Mouse (Mus musculus) cerebellum, adult 2 months (tissue): ENCODE results near the gene Gm49395. TPM values are rescaled to one million over a fixed set of nuclear protein-coding genes. Genes with fewer than 3 reads are reported as not detected.

Source experiments
- DNase-seq, 2 experiments: peaks; one replicate each; pipeline ENCODE4 v3.0.0; 2021
- H3K27ac ChIP-seq: fragments of 200-500 bp; 2 replicates; pipeline ENCODE4 v1.5.1; 2012; ENCODE audit warnings: low read length, control low read depth, inconsistent platforms; ENCODE audit not compliant: insufficient read depth
- H3K27me3 ChIP-seq: fragments of 200-500 bp; 2 replicates; pipeline ENCODE4 v1.6.1; 2012; ENCODE audit warnings: inconsistent platforms, mild to moderate bottlenecking, low read length, moderate library complexity; ENCODE audit not compliant: control insufficient read depth, insufficient read depth
- H3K4me1 ChIP-seq: fragments of 200-500 bp; 2 replicates; pipeline ENCODE4 v1.6.1; 2011; ENCODE audit warnings: low read length; ENCODE audit not compliant: control insufficient read depth, insufficient read depth
- H3K4me3 ChIP-seq: fragments of 200-500 bp; replicated peaks from 2 replicates; pipeline ENCODE3; 2011; ENCODE audit warnings: mild to moderate bottlenecking, low read depth, low read length, control low read depth; ENCODE audit not compliant: insufficient read depth
- CTCF ChIP-seq: fragments of 200-500 bp; IDR thresholded peaks from 2 replicates; pipeline ENCODE4 v1.5.1; 2011; ENCODE audit warnings: low read depth, mild to moderate bottlenecking, control low read depth, low read length, moderate library complexity, borderline replicate concordance; ENCODE audit not compliant: insufficient read depth
- POLR2A ChIP-seq: fragments of 200-500 bp; IDR thresholded peaks from 2 replicates; pipeline ENCODE4 v1.6.1; 2011; ENCODE audit warnings: low read length, control low read depth, borderline replicate concordance; ENCODE audit not compliant: insufficient read depth
- WGBS: fragments of 180-500 bp; shearing (Covaris S2); methylation state at CpG from one replicate; pipeline ENCODE4 v1.1.7; 2018; 5-methylcytosine and 5-hydroxymethylcytosine counted together
- polyA plus RNA-seq: library from polyadenylated mRNA; depleted of rRNA; stranded (reverse); fragments of >200 nt; gene quantifications from 2 replicates; pipeline ENCODE4 v1.2.3, GENCODE M21; 2012

Gene Gm49395
- polyA plus RNA-seq, 1 experiment: 0.80 TPM

DNA sequence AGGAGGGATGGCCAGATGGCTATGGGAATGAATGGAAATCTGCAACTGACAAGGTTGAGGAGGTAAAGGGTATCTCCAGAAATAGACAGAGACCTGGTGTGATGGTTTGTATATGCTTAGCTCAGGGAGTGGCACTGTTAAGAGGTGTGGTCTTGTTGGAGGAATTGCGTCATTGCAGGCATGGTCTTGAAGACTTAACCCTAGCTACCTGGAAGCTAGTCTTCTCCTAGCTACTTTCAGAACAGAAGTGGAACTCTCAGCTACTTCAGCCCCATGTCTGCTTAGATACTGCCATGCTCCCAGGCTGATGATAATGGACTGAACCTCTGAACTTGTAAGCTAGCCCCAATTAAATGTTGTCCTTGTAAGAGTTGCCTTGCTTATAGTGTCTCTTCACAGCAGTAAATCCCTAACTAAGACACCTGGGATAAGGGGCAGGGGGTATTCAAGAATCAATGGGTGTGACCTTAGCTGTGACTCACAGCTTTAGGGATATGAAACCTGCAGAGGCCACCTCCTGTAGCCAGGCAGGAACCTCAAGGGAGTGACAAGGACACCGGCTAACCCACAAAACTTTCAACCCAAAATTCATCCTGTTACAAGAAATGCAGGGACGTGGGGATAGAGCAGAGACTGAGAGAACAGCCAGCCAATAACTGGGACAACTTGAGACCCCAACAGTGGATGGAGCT is 15.4 kb upstream of the Gm49395 start:
- TF ChIP-seq POLR2A (no peak), CTCF (no peak)
- 85% methylated on average over 3 of the region's 3 CpGs for WGBS
- H3K27me3 ChIP-seq: no peaks in the 10 kb centered on the region

DNA sequence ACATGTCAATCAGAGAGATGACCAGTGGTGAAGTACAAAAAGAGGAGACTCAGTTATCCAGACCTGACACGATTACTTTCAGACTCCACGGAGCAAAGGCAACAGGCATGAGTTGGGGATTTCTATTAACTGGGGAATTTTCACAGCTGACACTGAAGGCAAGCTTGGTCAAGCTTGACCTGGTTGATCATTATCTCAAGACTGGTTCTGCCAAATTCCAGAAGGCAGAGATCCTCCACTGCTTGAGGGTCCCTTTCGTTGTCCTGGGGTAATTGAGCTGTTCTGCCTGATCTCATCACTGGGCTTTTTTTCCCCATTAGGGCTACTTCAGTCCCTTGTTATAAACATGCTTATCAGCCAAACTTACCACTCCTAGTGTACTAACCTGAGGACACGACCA is 7.9 kb upstream of the Gm49395 start:
- H3K4me1 ChIP-seq: no peaks in the 10 kb centered on the region
- 75% methylated on average over 4 of the region's 4 CpGs for WGBS
- no peaks in the 10 kb centered on the region for H3K27me3 ChIP-seq
- TF ChIP-seq CTCF (no peak), POLR2A (no peak)
- no peak for DNase-seq
- H3K4me3 ChIP-seq: no peak overlapping the region
- no peak overlapping the region for H3K27ac ChIP-seq

More for the DNA sequence above, 15.4 kb upstream of the Gm49395 start:
- H3K4me3 ChIP-seq: no peak overlapping the region
- H3K4me1 ChIP-seq: no peaks in the 10 kb centered on the region
- no peak for DNase-seq
- H3K27ac ChIP-seq: no peak overlapping the region

DNA sequence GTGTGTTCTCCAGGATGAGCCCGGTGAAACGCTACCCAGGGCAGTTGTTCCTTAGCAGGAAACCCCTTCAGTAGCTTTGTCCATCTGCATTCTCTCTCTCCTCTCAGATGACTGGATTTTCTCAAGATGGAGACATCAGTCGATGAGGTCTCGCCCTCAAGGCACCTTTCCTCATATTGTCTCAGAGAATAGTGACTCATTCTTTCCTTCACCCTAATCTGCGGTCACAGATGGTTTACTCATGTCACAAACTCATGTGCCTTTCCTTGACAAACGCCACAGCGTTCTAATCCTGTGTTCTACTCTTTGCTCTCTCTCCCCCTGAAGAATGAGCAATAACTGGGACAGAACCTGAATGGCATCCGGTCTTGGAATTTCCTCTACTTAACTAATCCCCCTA is 5.7 kb upstream of the Gm49395 start:
- no peak overlapping the region for H3K4me3 ChIP-seq
- H3K27me3 ChIP-seq: no peaks in the 10 kb centered on the region
- WGBS: 91% methylated on average over 8 of the region's 8 CpGs
- TF ChIP-seq CTCF (no peak), POLR2A (no peak)
- no peak overlapping the region for H3K27ac ChIP-seq
- H3K4me1 ChIP-seq: no peaks in the 10 kb centered on the region
- no peak for DNase-seq

DNA sequence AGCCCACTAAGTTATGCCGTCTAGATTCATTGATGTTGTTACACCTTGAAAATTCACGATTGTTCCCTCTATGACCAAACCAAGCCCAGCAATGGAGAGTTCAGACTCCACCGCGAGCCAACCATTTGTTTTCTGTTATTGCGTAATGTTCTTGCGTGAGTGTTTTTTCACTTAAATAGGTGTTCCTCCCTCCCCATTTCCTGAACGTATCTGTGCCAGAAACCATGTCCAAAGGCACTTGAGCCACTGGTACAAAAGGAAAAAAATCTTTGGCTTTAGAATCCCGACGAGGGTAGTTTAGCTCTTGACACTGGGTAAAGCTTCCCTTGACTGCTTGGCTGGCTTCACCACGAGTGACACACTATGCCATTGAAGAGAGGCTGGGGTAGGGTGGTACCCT is 4.5 kb upstream of the Gm49395 start:
- Histone ChIP-seq H3K27ac (no peak overlapping the region), H3K4me1 (no peaks in the 10 kb centered on the region), H3K27me3 (no peaks in the 10 kb centered on the region), H3K4me3 (no peak overlapping the region)
- TF ChIP-seq CTCF (no peak), POLR2A (no peak)
- 76% methylated on average over 10 of the region's 10 CpGs for WGBS
- no peak for DNase-seq

DNA sequence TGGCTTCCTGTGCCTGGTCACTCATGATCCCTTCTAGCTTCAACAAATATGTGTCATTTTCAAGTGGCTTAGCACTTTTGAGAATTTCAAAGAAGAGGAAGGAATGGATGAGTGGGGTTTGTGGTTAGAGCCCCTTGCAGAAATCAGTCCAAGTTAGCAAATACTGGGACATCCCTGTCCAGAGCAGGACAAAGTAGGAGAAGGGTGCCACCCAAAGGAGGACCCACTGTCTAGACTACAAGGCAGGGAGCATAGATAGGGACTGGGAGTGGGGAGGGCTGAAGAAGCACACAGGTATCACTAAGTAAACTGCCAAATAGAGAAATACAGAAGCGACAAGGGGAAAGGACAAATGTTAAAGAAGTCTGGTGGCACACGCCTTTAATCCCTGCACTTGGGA is 1.0 kb upstream of the Gm49395 start:
- DNase-seq: no peak
- TF ChIP-seq CTCF: no peak
- no peak for TF ChIP-seq POLR2A
- Histone ChIP-seq H3K4me3 (no peak overlapping the region), H3K4me1 (no peaks in the 10 kb centered on the region), H3K27ac (no peak overlapping the region; the same call in 1 of the 2 replicates), H3K27me3 (no peaks in the 10 kb centered on the region)
- 98% methylated on average over 2 of the region's 2 CpGs for WGBS

DNA sequence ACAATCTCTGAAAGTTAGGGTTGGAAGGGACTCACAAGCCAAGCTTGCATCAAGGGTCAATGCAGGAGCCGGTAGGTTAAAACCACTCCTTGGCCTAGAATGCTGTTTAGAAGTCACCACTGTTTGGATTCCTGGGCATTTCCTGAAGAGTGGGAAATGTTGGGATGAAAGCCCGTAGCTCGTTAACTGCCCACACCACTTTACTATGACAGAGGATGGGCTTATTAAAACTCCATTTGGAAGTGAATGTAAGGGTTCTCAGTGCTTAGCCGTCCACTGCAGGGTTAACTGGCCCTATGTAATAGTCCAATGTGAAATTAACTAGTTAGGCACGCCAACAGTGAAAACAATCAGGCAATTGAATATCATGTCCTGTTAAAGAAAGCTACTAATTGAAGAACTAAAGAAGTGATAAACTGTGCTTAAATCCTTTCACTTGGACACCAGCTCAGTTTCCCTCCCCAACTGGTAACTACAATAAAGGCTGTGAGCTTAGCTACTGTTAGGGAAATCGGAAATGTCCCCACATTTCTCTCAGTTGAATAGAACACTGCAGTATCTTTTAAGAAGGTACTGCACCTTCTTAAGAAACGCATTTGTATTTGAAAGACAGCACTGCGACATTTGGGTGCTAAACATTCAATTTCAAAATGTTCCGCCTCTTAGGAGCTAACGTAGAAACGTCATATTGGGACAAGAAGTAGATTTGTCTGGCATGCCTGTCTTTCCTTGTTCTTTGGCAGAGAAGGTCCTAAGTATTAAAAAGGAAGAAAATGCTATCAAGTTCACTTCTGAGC is 1.1 kb downstream of the Gm49395 start:
- 60% methylated on average over 11 of the region's 11 CpGs for WGBS
- Histone ChIP-seq H3K4me1 (no peaks in the 10 kb centered on the region), H3K27me3 (no peaks in the 10 kb centered on the region), H3K27ac (no peak overlapping the region), H3K4me3 (no peak overlapping the region)
- no peak for DNase-seq
- TF ChIP-seq POLR2A: no peak
- TF ChIP-seq CTCF: no peak

DNA sequence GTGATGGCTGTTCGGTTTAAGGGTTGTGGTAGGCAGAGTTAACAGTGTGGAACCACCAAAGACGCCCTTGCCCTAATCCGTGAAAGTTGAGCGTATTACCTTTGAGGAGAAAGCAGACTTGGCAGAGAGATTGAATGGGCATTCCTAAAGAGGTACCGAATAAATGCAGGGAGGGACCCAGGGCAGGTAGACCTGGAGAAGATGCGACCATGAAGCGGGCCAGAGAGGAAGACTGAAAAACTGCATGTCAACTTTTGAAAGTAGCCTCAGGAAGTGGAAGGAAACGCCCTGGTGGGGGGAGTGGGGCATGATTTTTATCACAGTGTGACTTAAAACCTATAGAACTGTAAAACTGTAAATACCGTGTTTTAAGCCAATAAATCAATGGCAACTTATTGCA is 2.3 kb downstream of the Gm49395 start:
- DNase-seq: no peak
- no peak overlapping the region for H3K4me3 ChIP-seq
- WGBS: 88% methylated on average over 9 of the region's 9 CpGs
- no peak overlapping the region for H3K27ac ChIP-seq
- no peak for TF ChIP-seq POLR2A
- no peak for TF ChIP-seq CTCF
- no peaks in the 10 kb centered on the region for H3K4me1 ChIP-seq
- H3K27me3 ChIP-seq: no peaks in the 10 kb centered on the region

DNA sequence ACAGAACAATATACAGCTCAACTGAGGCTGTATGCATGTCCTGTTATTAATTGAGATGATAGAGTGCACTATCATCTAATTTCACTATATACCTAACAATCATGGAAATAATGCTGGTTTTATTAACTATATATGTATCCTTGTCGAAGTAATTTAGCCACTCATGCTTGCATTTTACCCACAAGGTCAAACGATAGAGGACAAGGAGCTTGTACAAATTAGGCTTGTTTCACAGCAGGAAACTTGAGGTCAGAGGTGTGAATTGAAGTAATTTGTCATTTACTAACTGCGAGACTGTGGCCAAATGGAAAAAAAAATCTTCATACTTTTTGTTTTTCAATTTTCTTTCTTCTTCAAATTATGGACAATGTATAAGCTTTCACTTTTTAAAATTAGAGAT is 3.5 kb downstream of the Gm49395 start:
- 74% methylated on average over 3 of the region's 3 CpGs for WGBS
- no peaks in the 10 kb centered on the region for H3K4me1 ChIP-seq
- no peak for DNase-seq
- no peaks in the 10 kb centered on the region for H3K27me3 ChIP-seq
- H3K4me3 ChIP-seq: no peak overlapping the region
- TF ChIP-seq POLR2A (no peak), CTCF (no peak)
- H3K27ac ChIP-seq: no peak overlapping the region
